In genomic region chr4:139978716-139979115, GRCm38 (mm10) we compare ENCODE assay signal across 9 mouse cellular contexts. TPM values are rescaled to one million over a fixed set of nuclear protein-coding genes. Genes with fewer than 3 reads are reported as not detected.
DNase-seq lines count a peak whose midpoint lies in the region; ATAC-seq lines count a peak whose summit lies in the region.
"Had no signal": no experiment of that assay in that cellular context is flagged by ENCODE, and none has a peak within 500 bp of the region (broad histone marks: within the 10 kb centered on the region; RNA-seq: fewer than 3 reads in every experiment).

No protein-coding gene starts in this region.

- peak; percentile 23 for DNase-seq in Muller cell, postnatal 12 days (ENCODE audit: inconsistent ontology term)
- DNase-seq in embryo, embryonic 11 days: peak; percentile 53
- DNase-seq in lung, postnatal 25 days (ENCODE audit: low spot score): peak; percentile 44
- DNase-seq in natural killer cell, adult 2 months (ENCODE audit: low spot score in 2 of 2): no peak
- no peak for DNase-seq in frontal cortex, postnatal 10 days (ENCODE audit: low spot score in 2 of 2)
- DNase-seq: forebrain, postnatal 0 days; thymus, postnatal 25 days had no signal

- no peaks in the 10 kb centered on the region for H3K9me3 ChIP-seq in kidney, embryonic 14.5 days (ENCODE audit: control insufficient read depth, low read length)

- H3K27me3 ChIP-seq in kidney, embryonic 14.5 days (ENCODE audit: control insufficient read depth, insufficient read depth, low read length): no peaks in the 10 kb centered on the region

- no peak overlapping the region for H3K4me3 ChIP-seq in kidney, embryonic 14.5 days (ENCODE audit: low read length)

- 40% methylated on average over 5 of the region's 5 CpGs for WGBS in kidney, embryonic 14.5 days

- peak; percentile 37; the same call in 1 of the 2 replicates for ATAC-seq in kidney, embryonic 14.5 days (ENCODE audit: low FRiP score, low TSS enrichment)
- ATAC-seq in erythroblast, adult 5-6 weeks (replicated peaks; ENCODE audit: low FRiP score, poor library complexity, severe bottlenecking): no peak
- ATAC-seq: forebrain, postnatal 0 days had no signal

- H3K36me3 ChIP-seq in kidney, embryonic 14.5 days (ENCODE audit: control insufficient read depth, insufficient read depth, low read length): no peaks in the 10 kb centered on the region

- no peak overlapping the region for H3K9ac ChIP-seq in kidney, embryonic 14.5 days (ENCODE audit: low read depth, low read length)
- H3K9ac ChIP-seq: forebrain, postnatal 0 days had no signal

- peak overlapping the region; percentile 60; the same call in 1 of the 2 replicates for H3K27ac ChIP-seq in kidney, embryonic 14.5 days (ENCODE audit: low read depth, low read length)

- peaks cover 38% of the 10 kb centered on the region for H3K4me1 ChIP-seq in kidney, embryonic 14.5 days (ENCODE audit: control insufficient read depth, insufficient read depth, low read length)

- no peak overlapping the region for H3K4me2 ChIP-seq in kidney, embryonic 14.5 days (replicated peaks; ENCODE audit: low read depth, low read length)

RNA-seq across cellular contexts. Expression of gene Klhdc7a, which starts 10.9 kb away (rescaled TPM):
- polyA plus RNA-seq in kidney, embryonic 14.5 days (2014; fragmentation: Nextera tagmentation; extraction: Ambion mirVana): 2.0 and 4.1 TPM in 2 replicates
- not detected in 2 replicates for total RNA-seq in erythroblast, adult 5-6 weeks (2015; ENCODE audit: low replicate concordance)
- total RNA-seq in erythroblast, adult 5-6 weeks (2017; ENCODE audit: low replicate concordance): not detected in 2 replicates

Comparison
In these comparisons a context has a peak if more than half of its experiments do, and no peak if none do; other contexts are left out.
1. DNase-seq: peak in Muller cell, postnatal 12 days (single experiment), embryo, embryonic 11 days (single experiment) and lung, postnatal 25 days (single experiment); none in natural killer cell, adult 2 months (0 of 2) and frontal cortex, postnatal 10 days (0 of 2).